Mouse (Mus musculus) neural tube, embryonic 14.5 days (tissue): ENCODE measurements around the gene Gpank1. TPM values are rescaled to one million over a fixed set of nuclear protein-coding genes. Genes with fewer than 3 reads are reported as not detected.

Experiments used
- ATAC-seq: fragments of 200-750 bp; cut with Nextera tagmentation; 2 replicates; pipeline ENCODE4 v1.8.0; 2017; ENCODE audit warnings: low read depth, mild to moderate bottlenecking, moderate TSS enrichment, moderate library complexity
- H3K27ac ChIP-seq: fragments of 300-500 bp; sonication (generic); 2 replicates; pipeline ENCODE4 v1.5.1; 2014; ENCODE audit warnings: low read depth, mild to moderate bottlenecking, control low read depth, low read length, moderate library complexity, mixed read lengths
- H3K27me3 ChIP-seq: fragments of 300-500 bp; sonication (generic); 2 replicates; pipeline ENCODE4 v1.6.1; 2014; ENCODE audit warnings: low read length; ENCODE audit not compliant: control insufficient read depth, insufficient read depth
- H3K36me3 ChIP-seq: fragments of 300-500 bp; sonication (generic); 2 replicates; pipeline ENCODE4 v1.6.1; 2014; ENCODE audit warnings: low read length, mixed read lengths; ENCODE audit not compliant: control insufficient read depth, insufficient read depth
- H3K4me1 ChIP-seq: fragments of 300-500 bp; sonication (generic); 2 replicates; pipeline ENCODE4 v1.6.1; 2014; ENCODE audit warnings: low read length; ENCODE audit not compliant: control insufficient read depth, insufficient read depth
- H3K4me2 ChIP-seq: fragments of 300-500 bp; sonication (generic); 2 replicates; pipeline ENCODE4 v1.6.1; 2014; ENCODE audit warnings: mild to moderate bottlenecking, low read depth, low read length, control low read depth
- H3K4me3 ChIP-seq: fragments of 300-500 bp; sonication (generic); 2 replicates; pipeline ENCODE4 v1.5.1; 2014; ENCODE audit warnings: low read depth, low read length, control low read depth, mixed read lengths
- H3K9ac ChIP-seq: fragments of 300-500 bp; sonication (generic); replicated peaks from 2 replicates; pipeline ENCODE4 v1.6.1; 2014; ENCODE audit warnings: low read depth, mild to moderate bottlenecking, control low read depth, low read length, mixed read lengths
- H3K9me3 ChIP-seq: fragments of 300-500 bp; sonication (generic); 2 replicates; pipeline ENCODE4 v1.6.1; 2016; ENCODE audit warnings: low read length; ENCODE audit not compliant: control insufficient read depth
- WGBS: fragments of 180-500 bp; shearing (Covaris S2); extraction: QIAGEN DNeasy Blood & Tissue Kit; methylation state at CpG from one replicate; pipeline ENCODE4 v1.1.7; 2014; 5-methylcytosine and 5-hydroxymethylcytosine counted together
- polyA plus RNA-seq: library from polyadenylated mRNA; unstranded; fragments of >200 nt; fragmentation: Nextera tagmentation; extraction: Ambion mirVana; gene quantifications from 2 replicates; pipeline ENCODE4 v1.2.1, GENCODE M21; 2014

Gpank1 gene
- polyA plus RNA-seq, result 22.2 and 23.7 TPM in 2 replicates

DNA sequence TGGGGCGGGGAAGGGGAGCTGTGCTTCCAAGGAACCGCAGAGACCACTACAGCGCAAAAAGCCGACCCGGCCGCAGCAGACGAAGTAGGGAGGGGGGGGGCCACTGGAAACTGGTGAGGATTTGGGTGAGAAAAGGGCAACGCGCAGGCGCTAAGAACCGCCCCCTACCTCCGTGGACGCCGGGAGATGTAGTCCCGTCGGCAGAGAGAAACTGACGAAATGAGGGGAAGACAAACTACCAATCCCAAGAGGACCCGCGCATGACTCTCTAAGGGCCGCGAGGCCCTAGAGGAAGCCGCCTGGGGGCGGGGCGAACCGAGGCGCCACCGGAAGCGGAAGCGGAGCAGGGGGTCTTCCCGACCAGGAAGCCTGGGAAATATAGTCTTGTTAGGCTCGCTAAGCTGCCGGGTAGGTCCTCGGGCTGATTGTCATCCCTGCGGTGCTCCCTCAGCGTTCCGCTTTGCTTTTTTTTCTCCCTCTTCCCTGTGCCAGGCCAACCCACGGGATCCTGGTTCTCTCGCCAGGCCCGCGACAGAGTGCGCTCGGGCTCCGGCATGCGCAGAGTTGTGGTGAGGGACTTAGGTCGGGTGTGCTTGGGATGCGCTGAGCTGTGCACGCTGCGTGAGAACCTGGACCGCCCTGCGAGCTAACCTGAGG, at the start of gene Gpank1:
Gene Gpank1 (plus strand): TSS at position 313 of the 657 bp plus-strand sequence.
- Histone ChIP-seq H3K4me1 (peaks cover 10% of the 10 kb centered on the region), H3K4me2 (peak within 1 kb of the TSS; percentile 96), H3K36me3 (peaks cover 22% of the 10 kb centered on the region), H3K4me3 (peak within 1 kb of the TSS; percentile 86), H3K27ac (peak within 1 kb of the TSS; percentile 85), H3K9me3 (no peaks in the 10 kb centered on the region), H3K27me3 (no peaks in the 10 kb centered on the region), H3K9ac (peak within 1 kb of the TSS; percentile 86)
- peak; percentile 92 for ATAC-seq
- WGBS, result under 1% methylated on average over 50 of the region's 50 CpGs

DNA sequence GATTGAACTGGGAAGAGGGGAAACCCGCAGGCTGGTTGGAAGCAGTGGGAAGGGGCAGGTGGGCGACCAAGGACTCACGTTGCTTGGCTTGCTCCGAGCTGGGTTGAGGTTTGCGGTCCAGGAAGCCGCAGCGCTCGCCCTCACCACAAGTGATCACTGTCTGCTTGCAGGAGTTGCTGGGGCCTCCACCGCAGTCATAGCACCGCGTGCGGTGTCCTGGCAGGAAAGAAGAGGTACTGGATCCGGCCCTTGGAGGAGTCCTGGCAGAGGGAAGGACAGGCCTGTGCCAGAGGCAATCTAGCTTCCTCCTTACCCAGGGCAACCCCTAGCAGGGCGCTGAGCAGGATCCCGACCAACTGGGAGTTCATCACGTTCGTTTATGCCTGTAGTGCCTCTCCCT, 47.2 kb upstream of the Gpank1 start:
- Histone ChIP-seq H3K4me1 (peaks cover 5% of the 10 kb centered on the region; the same call in 1 of the 2 replicates), H3K4me2 (no peak overlapping the region), H3K9me3 (no peaks in the 10 kb centered on the region), H3K4me3 (no peak overlapping the region), H3K9ac (no peak overlapping the region), H3K36me3 (no peaks in the 10 kb centered on the region), H3K27ac (no peak overlapping the region), H3K27me3 (no peaks in the 10 kb centered on the region)
- ATAC-seq, result no peak
- WGBS, result 35% methylated on average over 17 of the region's 17 CpGs

DNA sequence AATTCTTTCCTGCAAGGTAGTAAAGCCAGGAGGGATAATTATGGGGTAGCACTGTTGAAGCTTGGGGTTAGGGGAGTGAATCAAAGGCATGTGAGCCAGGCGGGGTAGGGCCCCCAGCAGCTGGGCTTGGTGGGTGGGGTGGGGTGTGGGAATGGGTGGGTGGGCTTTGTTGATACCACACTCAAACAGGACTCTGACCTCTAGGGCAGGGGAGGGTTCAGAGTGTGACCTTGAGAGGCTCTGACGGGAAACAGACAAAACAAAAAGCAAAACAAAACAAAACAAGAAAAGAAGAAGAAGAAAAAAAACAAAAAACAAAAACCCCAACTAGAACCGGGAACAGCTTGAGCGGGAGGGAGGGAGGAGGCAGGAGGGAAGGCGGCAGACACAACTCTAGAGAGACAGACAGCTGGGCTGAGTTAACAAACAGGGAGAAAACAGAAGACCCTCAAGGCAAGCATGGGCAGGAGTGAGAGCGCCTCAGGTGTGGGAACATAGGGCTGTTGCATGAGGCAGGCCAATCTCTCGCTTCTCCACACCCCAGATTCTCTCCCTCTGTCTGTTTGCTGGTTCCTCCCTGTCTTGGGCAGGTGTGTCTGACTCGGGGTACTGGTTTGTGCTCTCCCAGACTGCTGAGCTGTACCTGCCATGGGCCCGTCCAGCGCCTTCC, 44.6 kb upstream of the Gpank1 start, which contains the start of gene Ly6g6e:
Gene Ly6g6e (plus strand): TSS at position 396 of the 670 bp plus-strand sequence.
- no peak for ATAC-seq
- Histone ChIP-seq H3K27ac (no peak within 1 kb of the TSS), H3K27me3 (no peaks in the 10 kb centered on the region), H3K9me3 (no peaks in the 10 kb centered on the region), H3K9ac (no peak within 1 kb of the TSS), H3K4me3 (peak within 1 kb of the TSS; percentile 9), H3K4me2 (peak within 1 kb of the TSS; percentile 15; the same call in 1 of the 2 replicates), H3K36me3 (no peaks in the 10 kb centered on the region), H3K4me1 (peaks cover 5% of the 10 kb centered on the region; the same call in 1 of the 2 replicates)
- 31% methylated on average over 10 of the region's 10 CpGs for WGBS

DNA sequence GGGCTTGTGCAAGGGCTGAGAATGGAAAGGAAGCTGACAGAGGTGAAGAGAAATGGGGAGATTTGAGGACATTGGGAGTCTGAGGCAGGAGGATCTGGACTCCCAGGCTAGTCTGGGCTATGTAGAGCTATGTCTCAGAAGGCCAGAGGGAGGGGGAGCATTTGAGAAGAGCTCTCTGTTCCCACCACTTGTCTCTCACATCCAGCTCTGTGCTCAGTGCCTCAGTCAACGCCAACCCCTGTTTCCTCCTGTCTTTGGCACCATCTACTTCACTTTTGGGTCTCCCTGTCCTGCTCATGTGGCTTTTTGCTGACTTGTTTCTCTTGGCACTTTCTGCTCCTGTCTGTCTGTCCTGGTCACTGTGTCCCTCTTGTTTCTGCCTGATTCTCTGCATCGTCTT, 44.0 kb upstream of the Gpank1 start:
- Histone ChIP-seq H3K9me3 (no peaks in the 10 kb centered on the region), H3K36me3 (no peaks in the 10 kb centered on the region), H3K4me3 (no peak overlapping the region), H3K4me2 (no peak overlapping the region; the same call in 1 of the 2 replicates), H3K27me3 (no peaks in the 10 kb centered on the region), H3K4me1 (peaks cover 5% of the 10 kb centered on the region; the same call in 1 of the 2 replicates), H3K9ac (no peak overlapping the region), H3K27ac (no peak overlapping the region)
- no peak for ATAC-seq
- 22% methylated on average over 2 of the region's 2 CpGs for WGBS

DNA sequence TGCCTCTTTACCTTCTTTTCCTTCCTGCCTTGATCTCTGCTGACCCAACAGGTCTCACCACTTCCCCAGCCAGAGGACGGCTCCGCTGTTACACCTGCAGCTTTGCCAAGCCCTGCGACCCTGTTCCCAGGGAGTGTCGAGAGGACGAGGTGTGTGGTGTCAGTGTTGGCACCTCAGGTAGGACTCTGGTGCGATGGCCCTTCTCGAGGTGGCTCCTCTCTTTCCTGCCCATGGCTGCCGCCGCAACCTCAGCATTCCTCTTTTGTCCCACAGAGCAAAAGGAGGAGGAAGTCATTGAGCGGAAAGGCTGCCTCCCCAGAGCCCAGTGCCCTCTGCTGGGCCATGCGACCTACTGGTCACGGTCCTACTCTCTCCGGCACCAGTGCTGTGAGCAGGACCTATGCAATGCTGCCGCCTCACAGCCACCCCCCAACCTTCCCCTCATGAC, 43.4 kb upstream of the Gpank1 start, which contains the start of gene Ly6g6d:
Gene Ly6g6d (minus strand): TSS at position 280 of the 448 bp plus-strand sequence.
- Histone ChIP-seq H3K4me1 (peaks cover 5% of the 10 kb centered on the region; the same call in 1 of the 2 replicates), H3K27ac (no peak within 1 kb of the TSS), H3K36me3 (no peaks in the 10 kb centered on the region), H3K9me3 (no peaks in the 10 kb centered on the region), H3K4me3 (peak within 1 kb of the TSS; percentile 9), H3K27me3 (no peaks in the 10 kb centered on the region), H3K9ac (no peak within 1 kb of the TSS), H3K4me2 (peak within 1 kb of the TSS; percentile 15; the same call in 1 of the 2 replicates)
- ATAC-seq, result peak; percentile 38; the same call in 1 of the 2 replicates
- WGBS, result 7% methylated on average over 14 of the region's 14 CpGs

DNA sequence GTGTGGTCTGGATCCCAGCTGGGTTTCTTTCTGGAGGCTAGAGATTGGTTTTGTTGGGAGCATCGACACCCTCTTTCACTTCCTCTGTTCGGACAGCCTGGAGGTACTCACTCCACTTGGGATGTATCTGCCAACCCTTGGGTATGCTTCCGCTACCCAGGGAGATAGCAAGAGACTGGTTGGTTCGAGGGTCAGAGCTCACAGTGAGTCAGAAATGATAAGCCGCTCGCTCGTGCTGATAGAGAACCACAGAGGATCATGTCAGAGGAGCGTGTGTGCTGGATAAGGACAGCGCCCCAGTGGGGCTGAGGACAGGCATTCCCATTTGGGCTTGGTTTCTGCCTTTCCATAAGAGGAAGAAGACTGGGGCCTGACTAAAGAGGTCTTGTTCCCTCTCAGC, 41.5 kb upstream of the Gpank1 start:
- WGBS, result 68% methylated on average over 9 of the region's 9 CpGs
- Histone ChIP-seq H3K4me3 (no peak overlapping the region), H3K4me2 (no peak overlapping the region), H3K36me3 (no peaks in the 10 kb centered on the region), H3K9me3 (no peaks in the 10 kb centered on the region), H3K4me1 (peaks cover 5% of the 10 kb centered on the region; the same call in 1 of the 2 replicates), H3K27me3 (no peaks in the 10 kb centered on the region), H3K9ac (no peak overlapping the region), H3K27ac (no peak overlapping the region)
- ATAC-seq, result no peak

DNA sequence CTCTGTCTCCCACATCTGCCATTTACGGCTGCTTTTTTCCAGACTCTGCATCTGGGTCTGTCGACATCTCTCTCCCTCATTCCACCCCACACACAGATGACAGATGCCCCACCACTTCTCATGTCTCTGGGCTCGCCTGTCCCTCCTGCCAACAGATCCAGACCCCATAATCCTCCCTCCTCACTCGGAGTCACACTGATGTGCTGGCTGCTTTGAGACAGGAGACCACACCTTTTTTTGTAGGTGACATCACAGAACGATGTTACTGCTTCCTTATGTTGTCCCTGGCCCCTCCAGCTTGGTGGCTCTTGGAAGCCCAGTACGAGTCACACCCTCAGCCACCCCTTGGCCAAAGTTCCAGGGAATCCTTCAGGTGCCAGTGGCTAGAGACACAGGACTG, 41.0 kb upstream of the Gpank1 start:
- 67% methylated on average over 6 of the region's 6 CpGs for WGBS
- Histone ChIP-seq H3K4me2 (no peak overlapping the region), H3K27me3 (no peaks in the 10 kb centered on the region), H3K4me3 (no peak overlapping the region), H3K9ac (no peak overlapping the region), H3K9me3 (no peaks in the 10 kb centered on the region), H3K36me3 (no peaks in the 10 kb centered on the region), H3K4me1 (peaks cover 5% of the 10 kb centered on the region; the same call in 1 of the 2 replicates), H3K27ac (no peak overlapping the region)
- no peak for ATAC-seq

DNA sequence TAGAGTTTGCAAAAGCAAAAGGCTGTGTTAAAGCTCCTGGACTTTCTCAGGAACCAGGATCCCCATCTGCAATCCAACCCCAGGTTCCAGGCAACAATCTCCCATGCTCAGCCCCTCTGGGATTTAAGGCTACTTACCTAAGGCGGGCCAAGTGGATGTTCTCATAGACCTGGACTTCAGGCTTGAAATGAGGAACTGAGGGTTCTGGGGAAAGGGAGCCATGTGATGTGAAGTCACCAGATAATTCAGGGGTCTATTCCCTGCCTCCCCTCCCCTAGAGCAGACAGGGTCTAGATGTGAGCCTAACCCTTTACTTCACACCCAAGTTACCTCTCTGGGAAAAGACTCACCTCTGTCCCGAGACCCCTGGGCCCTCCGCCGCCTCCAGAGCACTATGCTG, 40.5 kb upstream of the Gpank1 start:
- H3K27me3 ChIP-seq, result no peaks in the 10 kb centered on the region
- no peaks in the 10 kb centered on the region for H3K9me3 ChIP-seq
- no peak overlapping the region for H3K4me3 ChIP-seq
- H3K4me1 ChIP-seq, result peaks cover 5% of the 10 kb centered on the region; the same call in 1 of the 2 replicates
- H3K4me2 ChIP-seq, result no peak overlapping the region
- 81% methylated on average over 4 of the region's 4 CpGs for WGBS
- H3K9ac ChIP-seq, result no peak overlapping the region
- no peak overlapping the region for H3K27ac ChIP-seq
- H3K36me3 ChIP-seq, result no peaks in the 10 kb centered on the region
- no peak for ATAC-seq
